Mouse (Mus musculus): ENCODE measurements around the gene Orc5. TPM values are rescaled to one million over a fixed set of nuclear protein-coding genes. Genes with fewer than 3 reads are reported as not detected.

Gene Orc5
- 51.2 and 52.6 TPM in 2 replicates for polyA plus RNA-seq (2016; fragmentation: Nextera tagmentation; extraction: Ambion mirVana)

GRCm38 (mm10) chr5:22550033-22550551 lies at the start of gene Orc5:
TSS of gene Orc5 (minus strand) at chr5:22550429.
- Histone ChIP-seq H3K4me1 (peaks cover 10% of the 10 kb centered on the region; the same call in 1 of the 2 replicates), H3K4me3 (peak within 1 kb of the TSS; percentile 75), H3K36me3 (peaks cover 23% of the 10 kb centered on the region), H3K27ac (peak within 1 kb of the TSS; percentile 92), H3K27me3 (ENCODE audit: low read depth, poor library complexity, severe bottlenecking) (no peaks in the 10 kb centered on the region), H3K9me3 (replicated peaks) (no peaks in the 10 kb centered on the region)
- DNase-seq (ENCODE audit: low spot score): peak; percentile 96
- WGBS: under 1% methylated on average over 31 of the region's 31 CpGs

GRCm38 (mm10) chr5:22596981-22597380 lies 46.8 kb upstream of the Orc5 start:
- no peaks in the 10 kb centered on the region for H3K9me3 ChIP-seq (replicated peaks)
- H3K27ac ChIP-seq: no peak overlapping the region
- no peaks in the 10 kb centered on the region for H3K4me1 ChIP-seq
- no peak overlapping the region for H3K4me3 ChIP-seq
- 96% methylated on average over 4 of the region's 4 CpGs for WGBS
- no peaks in the 10 kb centered on the region for H3K36me3 ChIP-seq
- H3K27me3 ChIP-seq (ENCODE audit: low read depth, poor library complexity, severe bottlenecking): no peaks in the 10 kb centered on the region
- no peak for DNase-seq (ENCODE audit: low spot score)

GRCm38 (mm10) chr5:22589370-22589966 lies 39.2 kb upstream of the Orc5 start:
- Histone ChIP-seq H3K9me3 (replicated peaks) (no peaks in the 10 kb centered on the region), H3K27ac (no peak overlapping the region), H3K27me3 (ENCODE audit: low read depth, poor library complexity, severe bottlenecking) (no peaks in the 10 kb centered on the region), H3K4me3 (no peak overlapping the region), H3K36me3 (no peaks in the 10 kb centered on the region), H3K4me1 (no peaks in the 10 kb centered on the region)
- DNase-seq (ENCODE audit: low spot score): no peak
- WGBS: 81% methylated on average over 1 of the region's 1 CpGs

- WGBS: 89% methylated on average over 1 of the region's 1 CpGs
- Histone ChIP-seq H3K27ac (no peak overlapping the region), H3K9me3 (replicated peaks) (no peaks in the 10 kb centered on the region), H3K36me3 (no peaks in the 10 kb centered on the region), H3K27me3 (ENCODE audit: low read depth, poor library complexity, severe bottlenecking) (no peaks in the 10 kb centered on the region), H3K4me3 (no peak overlapping the region), H3K4me1 (no peaks in the 10 kb centered on the region)
- DNase-seq (ENCODE audit: low spot score): no peak
Observed at GRCm38 (mm10) chr5:22587492-22587891, 37.3 kb upstream of the Orc5 start.

- H3K27me3 ChIP-seq (ENCODE audit: low read depth, poor library complexity, severe bottlenecking): no peaks in the 10 kb centered on the region
- DNase-seq (ENCODE audit: low spot score): no peak
- no peak overlapping the region for H3K4me3 ChIP-seq
- no peak overlapping the region for H3K27ac ChIP-seq
- WGBS: 53% methylated on average over 2 of the region's 2 CpGs
- H3K36me3 ChIP-seq: no peaks in the 10 kb centered on the region
- H3K4me1 ChIP-seq: no peaks in the 10 kb centered on the region
- no peaks in the 10 kb centered on the region for H3K9me3 ChIP-seq (replicated peaks)
Observed at GRCm38 (mm10) chr5:22584556-22584955, 34.3 kb upstream of the Orc5 start.

- Histone ChIP-seq H3K4me3 (no peak overlapping the region), H3K27me3 (ENCODE audit: low read depth, poor library complexity, severe bottlenecking) (no peaks in the 10 kb centered on the region), H3K9me3 (replicated peaks) (no peaks in the 10 kb centered on the region), H3K4me1 (no peaks in the 10 kb centered on the region), H3K36me3 (no peaks in the 10 kb centered on the region), H3K27ac (no peak overlapping the region)
- WGBS: 75% methylated on average over 3 of the region's 3 CpGs
- no peak for DNase-seq (ENCODE audit: low spot score)
Observed at GRCm38 (mm10) chr5:22578011-22578410, 27.8 kb upstream of the Orc5 start.

GRCm38 (mm10) chr5:22574751-22575150 lies 24.5 kb upstream of the Orc5 start:
- H3K4me1 ChIP-seq: no peaks in the 10 kb centered on the region
- 67% methylated on average over 3 of the region's 3 CpGs for WGBS
- H3K27ac ChIP-seq: no peak overlapping the region
- no peak overlapping the region for H3K4me3 ChIP-seq
- no peak for DNase-seq (ENCODE audit: low spot score)
- no peaks in the 10 kb centered on the region for H3K9me3 ChIP-seq (replicated peaks)
- H3K36me3 ChIP-seq: no peaks in the 10 kb centered on the region
- H3K27me3 ChIP-seq (ENCODE audit: low read depth, poor library complexity, severe bottlenecking): no peaks in the 10 kb centered on the region

- 64% methylated on average over 1 of the region's 1 CpGs for WGBS
- DNase-seq (ENCODE audit: low spot score): no peak
- Histone ChIP-seq H3K27ac (no peak overlapping the region), H3K36me3 (no peaks in the 10 kb centered on the region), H3K9me3 (replicated peaks) (no peaks in the 10 kb centered on the region), H3K27me3 (ENCODE audit: low read depth, poor library complexity, severe bottlenecking) (no peaks in the 10 kb centered on the region), H3K4me1 (no peaks in the 10 kb centered on the region), H3K4me3 (no peak overlapping the region)
Observed at GRCm38 (mm10) chr5:22574161-22574560, 23.9 kb upstream of the Orc5 start.

GRCm38 (mm10) chr5:22573696-22574095 lies 23.5 kb upstream of the Orc5 start:
- WGBS: 48% methylated on average over 2 of the region's 2 CpGs
- no peaks in the 10 kb centered on the region for H3K27me3 ChIP-seq (ENCODE audit: low read depth, poor library complexity, severe bottlenecking)
- H3K9me3 ChIP-seq (replicated peaks): no peaks in the 10 kb centered on the region
- H3K4me1 ChIP-seq: no peaks in the 10 kb centered on the region
- DNase-seq (ENCODE audit: low spot score): no peak
- H3K36me3 ChIP-seq: no peaks in the 10 kb centered on the region
- no peak overlapping the region for H3K27ac ChIP-seq
- no peak overlapping the region for H3K4me3 ChIP-seq

GRCm38 (mm10) chr5:22572881-22573280 lies 22.7 kb upstream of the Orc5 start:
- Histone ChIP-seq H3K27me3 (ENCODE audit: low read depth, poor library complexity, severe bottlenecking) (no peaks in the 10 kb centered on the region), H3K27ac (no peak overlapping the region), H3K4me3 (no peak overlapping the region), H3K9me3 (replicated peaks) (no peaks in the 10 kb centered on the region), H3K4me1 (no peaks in the 10 kb centered on the region), H3K36me3 (no peaks in the 10 kb centered on the region)
- WGBS: 95% methylated on average over 6 of the region's 6 CpGs
- no peak for DNase-seq (ENCODE audit: low spot score)

GRCm38 (mm10) chr5:22572456-22572855 lies 22.2 kb upstream of the Orc5 start:
- H3K27me3 ChIP-seq (ENCODE audit: low read depth, poor library complexity, severe bottlenecking): no peaks in the 10 kb centered on the region
- no peak overlapping the region for H3K4me3 ChIP-seq
- no peaks in the 10 kb centered on the region for H3K9me3 ChIP-seq (replicated peaks)
- no peaks in the 10 kb centered on the region for H3K36me3 ChIP-seq
- no peak overlapping the region for H3K27ac ChIP-seq
- no peaks in the 10 kb centered on the region for H3K4me1 ChIP-seq
- 84% methylated on average over 3 of the region's 3 CpGs for WGBS
- no peak for DNase-seq (ENCODE audit: low spot score)

GRCm38 (mm10) chr5:22565708-22566107 lies 15.5 kb upstream of the Orc5 start:
- Histone ChIP-seq H3K4me3 (no peak overlapping the region), H3K9me3 (replicated peaks) (no peaks in the 10 kb centered on the region), H3K36me3 (no peaks in the 10 kb centered on the region), H3K27ac (no peak overlapping the region), H3K4me1 (no peaks in the 10 kb centered on the region), H3K27me3 (ENCODE audit: low read depth, poor library complexity, severe bottlenecking) (no peaks in the 10 kb centered on the region)
- DNase-seq (ENCODE audit: low spot score): no peak
- WGBS: 74% methylated on average over 2 of the region's 2 CpGs

- H3K9me3 ChIP-seq (replicated peaks): no peaks in the 10 kb centered on the region
- no peaks in the 10 kb centered on the region for H3K36me3 ChIP-seq
- 79% methylated on average over 2 of the region's 2 CpGs for WGBS
- H3K4me1 ChIP-seq: no peaks in the 10 kb centered on the region
- H3K27ac ChIP-seq: no peak overlapping the region
- no peaks in the 10 kb centered on the region for H3K27me3 ChIP-seq (ENCODE audit: low read depth, poor library complexity, severe bottlenecking)
- no peak for DNase-seq (ENCODE audit: low spot score)
- no peak overlapping the region for H3K4me3 ChIP-seq
Observed at GRCm38 (mm10) chr5:22559801-22560200, 9.6 kb upstream of the Orc5 start.

Measured in limb, embryonic 10.5 days (tissue).